Mouse (Mus musculus) limb, embryonic 11.5 days (tissue): ENCODE results near the gene Hmx1. TPM values are rescaled to one million over a fixed set of nuclear protein-coding genes. Genes with fewer than 3 reads are reported as not detected.

ENCODE experiments used
- ATAC-seq: fragments of 200-750 bp; cut with Nextera tagmentation; 2 replicates; pipeline ENCODE4 v1.8.0; 2017; ENCODE audit warnings: low read depth; ENCODE audit not compliant: insufficient number of reproducible peaks, low FRiP score, low TSS enrichment
- DNase-seq: peaks from one replicate; pipeline ENCODE4 v3.0.0-alpha.2; 2015; ENCODE audit warnings: low spot score
- H3K27ac ChIP-seq: fragments of 300-500 bp; sonication (generic); replicated peaks from 2 replicates; pipeline ENCODE4 v1.5.1; 2014; ENCODE audit warnings: low read depth, mild to moderate bottlenecking, low read length
- H3K27me3 ChIP-seq: fragments of 300-500 bp; sonication (generic); 2 replicates; pipeline ENCODE4 v1.6.1; 2014; ENCODE audit warnings: mild to moderate bottlenecking, low read length, mixed read lengths; ENCODE audit not compliant: control insufficient read depth, insufficient read depth
- H3K36me3 ChIP-seq: fragments of 300-500 bp; sonication (generic); 2 replicates; pipeline ENCODE4 v1.6.1; 2014; ENCODE audit warnings: mild to moderate bottlenecking, low read length, moderate library complexity, mixed read lengths; ENCODE audit not compliant: control insufficient read depth, insufficient read depth
- H3K4me1 ChIP-seq: fragments of 300-500 bp; sonication (generic); 2 replicates; pipeline ENCODE4 v1.6.1; 2014; ENCODE audit warnings: low read length, mixed read lengths; ENCODE audit not compliant: control insufficient read depth, insufficient read depth
- H3K4me2 ChIP-seq: fragments of 300-500 bp; sonication (generic); 2 replicates; pipeline ENCODE4 v1.6.1; 2014; ENCODE audit warnings: low read depth, mild to moderate bottlenecking, moderate library complexity; ENCODE audit not compliant: severe bottlenecking
- H3K4me3 ChIP-seq: fragments of 300-500 bp; sonication (generic); 2 replicates; pipeline ENCODE4 v1.5.1; 2014; ENCODE audit warnings: low read depth, low read length
- H3K9ac ChIP-seq: fragments of 300-500 bp; sonication (generic); 2 replicates; pipeline ENCODE4 v1.6.1; 2014; ENCODE audit warnings: mild to moderate bottlenecking, low read length
- H3K9me3 ChIP-seq: fragments of 300-500 bp; sonication (generic); 2 replicates; pipeline ENCODE4 v1.6.1; 2016; ENCODE audit warnings: low read length; ENCODE audit not compliant: control insufficient read depth
- WGBS: fragments of 180-500 bp; shearing (Covaris S2); extraction: QIAGEN DNeasy Blood & Tissue Kit; methylation state at CpG from one replicate; pipeline ENCODE4 v1.1.7; 2014; 5-methylcytosine and 5-hydroxymethylcytosine counted together
- polyA plus RNA-seq: library from polyadenylated mRNA; unstranded; fragments of >200 nt; fragmentation: Nextera tagmentation; extraction: Ambion mirVana; gene quantifications from 2 replicates; pipeline ENCODE4 v1.2.1, GENCODE M21; 2014

Hmx1 gene
- polyA plus RNA-seq = 0.13 and 0.28 TPM in 2 replicates

GRCm38 (mm10) chr5:35388491-35389111, at the start of gene Hmx1:
Gene Hmx1 (plus strand): TSS chr5:35389108.
- Histone ChIP-seq H3K9ac (no peak within 1 kb of the TSS), H3K4me1 (peaks cover 6% of the 10 kb centered on the region), H3K9me3 (no peaks in the 10 kb centered on the region), H3K27me3 (peaks cover 100% of the 10 kb centered on the region), H3K36me3 (no peaks in the 10 kb centered on the region), H3K27ac (no peak within 1 kb of the TSS), H3K4me2 (peak within 1 kb of the TSS; percentile 73), H3K4me3 (peak within 1 kb of the TSS; percentile 38)
- 0% methylated on average over 33 of the region's 71 CpGs for WGBS
- peak; percentile 83 for ATAC-seq
- peak; percentile 84 for DNase-seq

GRCm38 (mm10) chr5:35345084-35345483, 43.8 kb upstream of the Hmx1 start:
- no peaks in the 10 kb centered on the region for H3K36me3 ChIP-seq
- H3K9me3 ChIP-seq = no peaks in the 10 kb centered on the region
- no peaks in the 10 kb centered on the region for H3K27me3 ChIP-seq
- no peaks in the 10 kb centered on the region for H3K4me1 ChIP-seq
- 88% methylated on average over 3 of the region's 3 CpGs for WGBS
- DNase-seq (no peak), ATAC-seq (no peak)
- H3K4me3 ChIP-seq = no peak overlapping the region
- no peak overlapping the region for H3K4me2 ChIP-seq
- H3K27ac ChIP-seq = no peak overlapping the region
- H3K9ac ChIP-seq = no peak overlapping the region

- Histone ChIP-seq H3K27me3 (no peaks in the 10 kb centered on the region), H3K4me3 (no peak overlapping the region), H3K4me1 (no peaks in the 10 kb centered on the region), H3K9ac (no peak overlapping the region), H3K4me2 (no peak overlapping the region), H3K36me3 (no peaks in the 10 kb centered on the region), H3K27ac (no peak overlapping the region), H3K9me3 (no peaks in the 10 kb centered on the region)
- ATAC-seq (no peak), DNase-seq (peak; percentile 79)
- WGBS = 20% methylated on average over 3 of the region's 3 CpGs
Measured at GRCm38 (mm10) chr5:35348794-35349193, 40.1 kb upstream of the Hmx1 start.

GRCm38 (mm10) chr5:35357544-35358440, 31.1 kb upstream of the Hmx1 start:
- Histone ChIP-seq H3K4me3 (no peak overlapping the region), H3K4me1 (no peaks in the 10 kb centered on the region), H3K9me3 (no peaks in the 10 kb centered on the region), H3K4me2 (no peak overlapping the region), H3K36me3 (no peaks in the 10 kb centered on the region), H3K9ac (no peak overlapping the region), H3K27me3 (no peaks in the 10 kb centered on the region), H3K27ac (no peak overlapping the region)
- 42% methylated on average over 9 of the region's 9 CpGs for WGBS
- DNase-seq = no peak
- no peak for ATAC-seq

- peak; percentile 98 for DNase-seq
- Histone ChIP-seq H3K9me3 (no peaks in the 10 kb centered on the region), H3K36me3 (no peaks in the 10 kb centered on the region), H3K27ac (no peak overlapping the region), H3K4me2 (no peak overlapping the region), H3K27me3 (peaks cover under 1% of the 10 kb centered on the region; the same call in 1 of the 2 replicates), H3K4me3 (no peak overlapping the region), H3K4me1 (no peaks in the 10 kb centered on the region; the same call in 1 of the 2 replicates), H3K9ac (no peak overlapping the region)
- peak; percentile 57; the same call in 1 of the 2 replicates for ATAC-seq
- WGBS = 45% methylated on average over 8 of the region's 8 CpGs
Measured at GRCm38 (mm10) chr5:35361570-35362284, 27.2 kb upstream of the Hmx1 start.

GRCm38 (mm10) chr5:35366241-35367032, 22.5 kb upstream of the Hmx1 start:
- 64% methylated on average over 20 of the region's 20 CpGs for WGBS
- H3K27me3 ChIP-seq = peaks cover 4% of the 10 kb centered on the region; the same call in 1 of the 2 replicates

GRCm38 (mm10) chr5:35368916-35369315, 20.0 kb upstream of the Hmx1 start:
- 71% methylated on average over 6 of the region's 6 CpGs for WGBS
- H3K4me1 ChIP-seq = peaks cover 3% of the 10 kb centered on the region; the same call in 1 of the 2 replicates
- H3K4me3 ChIP-seq = no peak overlapping the region
- no peaks in the 10 kb centered on the region for H3K9me3 ChIP-seq
- no peak overlapping the region for H3K27ac ChIP-seq
- H3K4me2 ChIP-seq = no peak overlapping the region
- no peak overlapping the region for H3K9ac ChIP-seq
- no peak for DNase-seq
- no peaks in the 10 kb centered on the region for H3K36me3 ChIP-seq
- ATAC-seq = no peak
- peaks cover 4% of the 10 kb centered on the region; the same call in 1 of the 2 replicates for H3K27me3 ChIP-seq

More at GRCm38 (mm10) chr5:35366241-35367032, 22.5 kb upstream of the Hmx1 start:
- no peak overlapping the region for H3K27ac ChIP-seq
- no peak overlapping the region for H3K9ac ChIP-seq
- no peak overlapping the region for H3K4me3 ChIP-seq
- no peak for DNase-seq
- peaks cover 3% of the 10 kb centered on the region; the same call in 1 of the 2 replicates for H3K4me1 ChIP-seq
- no peak overlapping the region for H3K4me2 ChIP-seq
- H3K36me3 ChIP-seq = no peaks in the 10 kb centered on the region
- no peaks in the 10 kb centered on the region for H3K9me3 ChIP-seq
- ATAC-seq = no peak
